Mouse (Mus musculus): ENCODE data around the gene Pcx.

- TF ChIP-seq CTCF (IDR thresholded peaks at IDR 0.05; ENCODE audit: low read depth) (no peak), EP300 (IDR thresholded peaks at IDR 0.05; ENCODE audit: low read depth) (no peak)
Observed at GRCm38 (mm10) chr19:4475224-4475925, 34.9 kb upstream of the Pcx start.

Measured in liver, embryonic 14.5 days (tissue).